Mouse (Mus musculus) c-Kit-positive CD71-positive TER-119-negative erythroid progenitor cells, embryonic 14.5 days (primary cell): ENCODE measurements around the gene Mapk14.
"Not testable (repeated sequence)": the region's sequence is repeated elsewhere in the genome, so short reads cannot be mapped to it uniquely, and the experiment has no call there.

ENCODE experiments used
- DNase-seq: peaks from one replicate; pipeline ENCODE4 v3.0.0-alpha.2; 2013; ENCODE audit warnings: low read depth

Gene Mapk14

DNA sequence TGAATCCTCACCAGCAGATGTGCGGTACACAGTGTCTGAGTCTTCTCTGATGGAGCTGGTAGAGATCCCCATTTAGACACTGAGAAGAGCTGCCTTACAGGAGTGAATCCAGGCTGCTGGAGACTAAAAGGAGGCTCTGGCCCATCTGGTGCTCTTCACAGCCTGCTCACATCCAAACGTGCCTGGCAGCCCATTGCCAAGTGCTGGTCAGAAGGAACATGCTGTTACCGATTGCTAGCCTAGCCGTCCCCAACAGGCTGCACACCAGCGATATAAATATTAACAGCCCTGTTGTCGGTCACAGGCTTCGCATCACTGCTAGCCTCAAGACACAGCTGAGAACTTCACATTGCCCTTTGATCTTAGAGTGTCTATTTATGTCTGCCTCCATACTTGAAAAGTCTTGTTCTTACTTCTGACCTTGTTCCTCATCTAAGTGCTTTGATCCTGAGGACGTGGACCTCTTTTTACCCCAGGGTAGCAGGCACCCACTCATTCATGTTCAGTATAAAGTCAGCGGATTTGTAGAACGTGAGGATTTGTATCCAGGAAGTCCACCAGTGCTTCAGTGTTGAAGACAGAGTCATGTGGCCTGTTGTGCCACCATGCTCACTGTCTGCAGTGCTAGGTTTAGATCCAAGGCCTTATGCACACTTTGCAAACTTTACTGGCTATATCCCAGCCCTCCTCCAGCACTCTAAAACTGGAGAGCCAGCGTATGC, 52.2 kb downstream of the Mapk14 start:
- DNase-seq: no peak

DNA sequence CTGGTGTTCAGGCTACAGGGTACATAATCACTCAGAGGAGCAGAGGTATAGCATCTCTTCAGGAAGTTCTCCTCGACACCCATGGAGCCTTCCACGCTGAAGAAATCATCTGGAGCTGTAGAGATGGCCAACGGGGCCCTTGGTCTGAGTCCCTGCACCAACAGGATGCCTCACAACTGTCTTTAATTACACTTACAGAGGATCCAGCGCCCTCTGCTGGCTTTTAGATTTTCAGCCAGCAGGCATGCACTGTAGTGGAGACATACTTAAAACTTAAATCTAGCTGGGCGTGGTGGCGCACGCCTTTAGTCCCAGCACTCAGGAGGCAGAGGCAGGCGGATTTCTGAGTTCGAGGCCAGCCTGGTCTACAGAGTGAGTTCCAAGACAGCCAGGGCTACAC, 52.8 kb downstream of the Mapk14 start:
- DNase-seq: peak; percentile 30

DNA sequence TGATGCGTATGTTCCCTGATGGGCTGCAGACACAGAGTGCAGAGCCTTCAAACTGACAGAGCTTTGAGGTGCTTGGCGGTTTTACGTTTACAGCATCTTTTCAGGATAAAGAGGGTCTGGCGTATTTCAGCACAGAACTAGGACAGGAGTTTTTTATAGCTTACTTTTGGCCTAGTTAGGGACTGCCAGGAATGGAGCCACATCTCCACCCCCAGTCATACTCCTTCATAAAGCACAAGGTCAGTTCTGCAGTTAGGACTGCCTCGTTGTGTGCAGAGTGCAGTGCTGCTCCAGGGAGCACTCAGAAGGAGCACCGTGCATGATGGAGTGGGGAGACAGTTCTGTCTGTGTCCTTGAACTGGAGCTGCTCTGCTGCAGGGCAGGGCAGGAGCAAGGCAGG, 54.6 kb downstream of the Mapk14 start:
- DNase-seq: no peak

DNA sequence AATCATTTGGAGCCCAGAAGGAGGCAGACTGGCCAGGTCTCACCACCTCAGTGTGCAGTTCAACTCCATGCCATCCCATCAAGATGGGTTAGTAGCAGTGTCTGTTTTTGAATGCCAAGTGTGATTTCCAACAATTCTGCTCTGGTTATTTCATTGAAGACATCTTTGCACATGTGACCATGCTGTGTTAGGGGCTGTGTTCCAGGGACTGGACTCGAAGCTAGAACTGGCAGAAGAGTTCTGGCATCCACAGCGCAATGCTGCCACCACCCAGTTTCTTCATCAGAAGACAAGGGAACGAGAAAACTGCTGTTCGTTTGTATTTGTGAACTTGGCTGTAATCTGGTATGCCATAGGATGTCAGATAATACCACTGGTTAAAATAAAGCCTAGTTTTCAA, 56.9 kb downstream of the Mapk14 start:
- DNase-seq: no peak

DNA sequence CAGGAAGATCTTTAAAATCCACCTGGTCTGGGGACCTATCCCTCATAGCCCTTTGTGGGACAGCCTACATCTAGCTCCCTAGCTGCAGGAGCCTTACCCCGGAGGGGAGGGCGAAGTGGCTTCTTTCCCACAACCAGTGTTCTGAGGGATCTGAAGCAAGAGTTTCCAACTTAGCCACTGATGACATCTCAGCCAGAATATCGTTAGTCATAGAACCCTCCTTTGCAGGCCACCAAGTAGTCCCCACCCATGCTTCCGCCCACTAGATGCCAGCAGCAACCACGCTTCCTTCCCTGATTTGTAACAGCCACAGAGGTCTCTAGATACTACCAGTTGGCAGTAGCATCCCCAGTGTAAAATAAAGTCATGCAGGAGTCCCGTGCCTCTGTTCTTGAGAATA, 59.5 kb downstream of the Mapk14 start:
- DNase-seq: no peak

DNA sequence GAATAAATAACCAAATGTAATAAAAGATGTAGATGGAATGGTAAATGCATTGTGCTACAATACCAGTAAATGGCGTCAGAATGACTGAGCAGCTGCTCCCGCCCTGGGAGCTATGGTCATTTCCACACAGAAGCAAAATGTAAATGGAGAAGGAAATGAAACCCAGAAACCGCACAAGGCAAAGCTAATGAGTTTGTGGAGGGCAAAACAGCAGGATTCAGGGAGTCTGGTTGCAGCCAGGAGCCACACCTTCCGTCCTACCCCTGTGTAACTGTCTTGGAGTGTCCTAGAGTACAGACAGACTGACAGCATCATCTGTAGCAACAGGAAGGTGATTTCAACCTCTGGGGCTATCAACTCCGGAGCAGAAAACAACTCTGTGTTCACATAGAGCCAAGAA, 65.3 kb downstream of the Mapk14 start:
- no peak for DNase-seq

DNA sequence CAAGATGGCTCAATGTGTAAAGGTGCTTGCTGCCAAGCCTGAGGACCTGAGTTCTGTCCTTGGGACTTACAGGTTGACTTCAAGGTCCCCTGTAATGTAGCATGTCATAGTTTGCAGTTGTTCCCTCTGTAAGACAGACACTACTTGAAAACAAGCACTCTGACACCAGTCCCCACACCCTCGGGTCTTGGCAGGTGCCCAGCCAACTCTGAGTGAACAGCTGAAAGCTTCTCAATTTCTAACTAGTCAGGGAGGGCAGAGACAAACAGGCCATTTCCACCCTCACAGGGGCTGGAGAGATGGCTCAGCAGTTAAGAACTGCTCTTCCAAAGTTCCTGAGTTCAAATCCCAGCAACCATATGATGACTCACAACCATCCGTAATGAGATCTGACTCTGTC, 66.3 kb downstream of the Mapk14 start:
- DNase-seq: no peak

DNA sequence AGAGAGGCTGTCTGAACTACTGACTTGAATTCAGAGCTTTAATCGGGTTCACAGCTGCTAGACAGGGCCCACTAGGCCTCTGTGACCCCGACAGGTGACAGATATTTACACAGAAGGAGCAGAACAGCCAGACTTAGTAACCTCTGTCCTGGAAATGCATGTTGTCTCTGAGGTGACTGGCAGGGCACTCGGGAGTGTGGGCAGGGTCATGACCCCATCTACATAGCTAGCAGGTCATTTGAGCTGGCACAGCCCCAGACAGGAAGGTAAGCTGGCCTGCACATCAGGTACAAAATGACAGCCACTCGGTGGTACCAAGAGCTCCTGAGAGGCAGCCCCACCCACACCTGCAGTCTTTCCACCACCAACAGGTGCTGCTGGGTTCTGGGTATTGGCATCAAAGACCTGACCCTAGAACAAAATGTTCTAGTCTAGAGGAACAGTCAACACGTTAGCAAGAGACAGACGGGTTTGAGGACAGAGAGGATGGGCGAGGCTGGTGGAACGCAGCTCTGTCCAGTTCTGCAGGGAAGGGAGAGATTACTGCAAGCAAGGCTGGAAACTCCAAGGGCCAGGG, 69.7 kb downstream of the Mapk14 start:
- DNase-seq: no peak

DNA sequence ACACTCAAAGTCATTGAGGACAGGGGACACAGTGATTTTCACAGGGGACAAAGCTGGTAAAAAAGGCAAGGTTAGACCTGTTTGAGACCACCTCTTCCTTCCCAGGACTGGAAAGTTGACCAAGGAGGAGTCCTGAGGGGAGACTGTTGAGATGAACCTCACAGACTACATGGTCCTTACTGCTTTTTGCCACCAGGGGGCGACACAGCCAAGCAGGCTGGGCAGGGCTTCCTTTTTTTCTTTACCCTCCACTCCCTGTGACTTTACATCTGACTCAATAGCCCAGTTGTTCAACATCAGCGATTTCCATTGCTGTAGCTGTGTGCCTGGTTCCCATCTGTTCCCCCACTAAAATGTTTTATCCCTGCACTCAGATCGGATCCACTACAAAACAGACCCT, 70.7 kb downstream of the Mapk14 start:
- DNase-seq: peak; percentile 50

DNA sequence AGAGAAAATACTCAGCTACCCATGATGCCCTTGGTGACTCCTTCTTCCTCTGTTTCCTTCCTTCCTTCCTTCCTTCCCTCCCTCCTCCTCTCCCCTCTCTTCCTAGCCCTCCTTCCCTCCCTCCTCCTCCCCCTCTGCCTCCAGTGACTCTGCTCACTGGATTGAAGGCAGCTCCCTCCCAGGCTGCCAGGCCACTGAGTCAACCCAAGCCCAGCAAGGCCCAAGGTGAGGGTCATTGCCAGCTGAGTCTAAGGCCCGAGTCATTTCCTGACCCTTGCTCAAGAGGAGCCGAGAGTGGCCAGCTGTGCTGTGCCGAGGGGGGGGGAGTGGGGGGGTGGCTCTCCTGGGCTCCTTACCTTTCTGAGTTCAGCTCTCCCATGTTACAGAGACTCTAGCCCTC, 75.1 kb downstream of the Mapk14 start:
- no peak for DNase-seq

DNA sequence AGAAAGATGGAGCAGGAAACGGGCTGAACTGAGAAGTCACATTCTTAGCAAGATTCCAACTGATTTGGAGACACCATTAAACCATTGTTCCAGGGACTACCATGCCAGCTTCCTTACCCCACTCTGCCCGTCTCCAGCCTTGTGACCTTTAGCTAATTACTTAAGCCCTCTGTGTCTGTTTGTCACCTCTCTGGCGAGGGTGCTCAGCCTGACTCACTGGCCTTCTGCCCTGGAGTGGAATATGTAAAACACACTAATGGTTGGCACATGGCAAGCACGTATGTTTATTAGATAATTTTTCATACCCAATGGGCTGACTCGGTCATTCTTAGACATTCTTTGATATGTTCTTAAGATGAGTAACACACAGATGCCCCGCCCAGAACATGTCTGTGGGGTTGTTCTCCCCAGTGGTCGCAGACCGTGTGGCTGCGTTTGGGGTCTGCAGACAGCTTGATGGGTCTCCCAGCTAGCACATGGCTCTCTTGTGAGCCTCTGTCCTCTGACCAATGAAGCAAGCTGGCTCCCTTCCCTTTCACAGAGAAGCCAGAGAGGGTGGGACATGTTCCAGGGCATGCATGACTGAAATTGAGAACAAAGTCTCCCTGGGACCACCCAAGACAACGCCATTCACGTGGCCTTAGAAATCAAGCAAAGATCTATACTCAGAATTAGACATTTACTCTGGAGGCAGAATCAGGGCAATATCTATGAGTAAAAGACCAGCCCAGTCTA, 75.8 kb downstream of the Mapk14 start:
- no peak for DNase-seq

DNA sequence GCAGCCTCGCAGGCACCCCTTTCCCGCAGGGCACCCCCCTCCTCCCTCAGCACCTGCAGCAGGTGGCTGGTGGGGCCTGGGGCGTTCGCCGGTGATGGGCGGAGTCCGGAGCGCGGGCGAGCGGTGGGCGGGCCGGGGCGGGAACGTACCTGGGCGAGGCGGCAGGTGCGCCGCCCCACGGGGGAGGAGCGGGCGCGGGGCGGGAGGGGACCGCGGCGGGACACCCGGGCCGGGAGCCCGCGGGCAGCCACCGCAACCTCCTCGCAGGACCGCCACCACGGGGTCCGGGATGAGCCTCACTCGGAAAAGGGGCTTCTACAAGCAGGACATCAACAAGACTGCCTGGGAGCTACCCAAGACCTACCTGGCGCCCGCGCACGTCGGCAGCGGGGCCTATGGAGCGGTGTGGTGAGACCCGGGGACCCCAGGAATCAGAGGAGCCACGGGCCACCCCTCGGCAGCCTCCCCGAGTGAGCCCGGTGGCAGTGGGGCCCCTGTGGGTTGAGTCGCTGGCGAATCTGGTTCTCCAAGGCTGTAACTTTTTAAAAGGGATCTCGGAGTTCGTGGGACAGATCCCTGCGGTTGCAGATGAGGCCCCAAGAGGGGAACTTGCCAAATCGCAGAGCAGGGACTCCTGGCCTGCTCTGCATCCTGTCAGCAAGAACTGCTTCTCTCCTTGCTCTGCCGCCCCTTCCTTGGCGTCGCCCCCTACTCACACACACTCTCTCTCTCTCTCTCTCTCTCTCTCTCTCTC, 78.2 kb downstream of the Mapk14 start, which contains the start of gene Mapk13:
TSS of gene Mapk13 (plus strand) at position 177 of the 754 bp plus-strand sequence.
- no peak for DNase-seq

DNA sequence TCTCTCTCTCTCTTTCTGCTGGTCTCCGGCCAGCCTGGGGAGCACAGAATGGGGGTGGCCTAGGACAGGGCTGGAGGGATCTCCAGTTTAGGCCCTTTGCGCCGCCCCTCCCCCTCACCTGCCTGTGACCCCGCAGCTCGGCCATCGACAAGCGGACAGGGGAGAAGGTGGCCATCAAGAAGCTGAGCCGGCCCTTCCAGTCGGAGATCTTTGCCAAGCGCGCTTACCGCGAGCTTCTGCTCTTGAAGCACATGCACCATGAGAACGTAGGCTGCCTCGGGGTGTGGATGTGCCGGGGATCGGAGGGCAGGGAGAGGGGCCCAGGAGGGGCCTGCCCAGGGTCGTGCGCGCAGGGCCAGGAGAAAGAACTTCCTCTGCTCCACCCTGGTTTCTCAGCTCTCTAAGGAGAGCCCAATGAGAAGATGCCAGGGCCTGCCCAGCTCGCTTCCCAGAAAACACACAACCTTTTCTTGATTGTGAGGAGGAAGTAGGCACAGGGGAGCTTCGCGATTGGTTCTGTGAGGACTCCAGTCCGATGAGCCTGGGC, 78.8 kb downstream of the Mapk14 start:
- DNase-seq: no peak

DNA sequence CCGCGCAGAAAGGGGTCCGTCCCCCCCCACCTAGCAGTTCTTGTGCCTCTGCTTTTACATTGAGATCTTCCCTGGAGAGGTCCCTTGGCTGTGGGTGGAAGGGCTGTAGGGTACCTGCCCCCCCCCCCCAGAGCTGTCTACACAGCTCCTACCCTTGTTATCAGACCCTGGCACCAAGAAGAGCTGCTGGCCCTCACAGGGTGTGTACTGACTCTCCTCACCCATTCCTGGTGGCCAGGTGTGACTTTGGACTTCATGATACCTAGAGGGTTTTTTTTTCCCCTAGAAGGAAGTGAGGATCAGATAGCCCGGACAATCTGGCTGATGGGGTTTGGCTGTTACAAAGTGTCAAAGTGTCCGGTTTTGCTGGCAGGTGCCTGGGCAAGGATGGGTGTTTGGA, 80.2 kb downstream of the Mapk14 start:
- no peak for DNase-seq

DNA sequence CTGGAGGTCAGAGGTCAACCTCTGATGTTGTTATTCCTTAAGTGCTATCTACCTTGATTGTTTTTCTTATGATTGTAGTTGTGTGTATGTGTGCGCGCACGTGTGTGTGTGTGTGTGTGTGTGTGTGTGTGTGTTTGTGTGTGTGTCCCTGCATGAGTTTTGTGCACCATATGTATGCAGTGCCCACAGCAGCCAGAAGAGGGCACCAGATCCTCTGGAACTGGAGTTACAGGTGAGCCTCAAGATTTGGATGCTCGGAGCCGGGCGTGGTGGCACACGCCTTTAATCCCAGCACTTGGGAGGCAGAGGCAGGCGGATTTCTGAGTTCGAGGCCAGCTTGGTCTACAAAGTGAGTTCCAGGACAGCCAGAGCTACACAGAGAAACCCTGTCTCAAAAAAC, 83.2 kb downstream of the Mapk14 start:
- DNase-seq: not testable (repeated sequence)

DNA sequence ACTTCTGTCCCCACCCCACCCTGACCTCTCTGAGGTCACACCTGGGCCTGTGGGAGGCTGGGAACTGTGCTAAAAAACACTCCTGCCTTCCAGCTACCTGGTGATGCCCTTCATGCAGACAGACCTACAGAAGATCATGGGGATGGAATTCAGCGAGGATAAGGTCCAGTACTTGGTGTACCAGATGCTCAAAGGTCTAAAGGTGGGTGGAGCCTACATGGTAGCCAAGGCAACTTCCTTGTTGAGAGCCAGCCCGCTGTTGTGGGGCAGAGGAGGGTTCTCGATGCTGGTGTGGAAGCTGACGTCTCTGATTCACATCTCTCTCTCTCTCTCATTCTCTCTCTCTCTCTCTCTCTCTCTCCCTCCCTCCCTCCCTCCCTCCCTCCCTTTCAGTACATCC, 84.0 kb downstream of the Mapk14 start:
- no peak for DNase-seq

DNA sequence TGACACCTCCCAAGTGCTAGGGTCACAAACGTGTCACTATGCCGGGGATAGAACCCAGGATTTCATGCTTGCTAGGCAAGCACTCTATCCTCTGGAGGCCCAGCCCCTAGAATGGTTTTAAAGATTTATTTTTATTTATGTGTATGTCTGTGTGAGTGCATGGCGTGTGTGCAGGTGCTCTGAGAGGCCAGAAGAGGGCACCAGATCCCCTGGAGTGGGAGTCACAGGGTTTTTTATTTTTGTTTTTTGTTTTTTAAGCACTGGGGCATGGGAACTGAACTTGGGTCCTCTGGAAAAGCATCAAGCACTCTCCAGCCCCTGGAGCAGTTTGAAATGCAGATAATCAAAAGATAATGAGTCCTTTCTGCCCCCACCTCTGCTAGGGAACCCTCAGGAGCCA, 85.7 kb downstream of the Mapk14 start:
- peak; percentile 17 for DNase-seq

DNA sequence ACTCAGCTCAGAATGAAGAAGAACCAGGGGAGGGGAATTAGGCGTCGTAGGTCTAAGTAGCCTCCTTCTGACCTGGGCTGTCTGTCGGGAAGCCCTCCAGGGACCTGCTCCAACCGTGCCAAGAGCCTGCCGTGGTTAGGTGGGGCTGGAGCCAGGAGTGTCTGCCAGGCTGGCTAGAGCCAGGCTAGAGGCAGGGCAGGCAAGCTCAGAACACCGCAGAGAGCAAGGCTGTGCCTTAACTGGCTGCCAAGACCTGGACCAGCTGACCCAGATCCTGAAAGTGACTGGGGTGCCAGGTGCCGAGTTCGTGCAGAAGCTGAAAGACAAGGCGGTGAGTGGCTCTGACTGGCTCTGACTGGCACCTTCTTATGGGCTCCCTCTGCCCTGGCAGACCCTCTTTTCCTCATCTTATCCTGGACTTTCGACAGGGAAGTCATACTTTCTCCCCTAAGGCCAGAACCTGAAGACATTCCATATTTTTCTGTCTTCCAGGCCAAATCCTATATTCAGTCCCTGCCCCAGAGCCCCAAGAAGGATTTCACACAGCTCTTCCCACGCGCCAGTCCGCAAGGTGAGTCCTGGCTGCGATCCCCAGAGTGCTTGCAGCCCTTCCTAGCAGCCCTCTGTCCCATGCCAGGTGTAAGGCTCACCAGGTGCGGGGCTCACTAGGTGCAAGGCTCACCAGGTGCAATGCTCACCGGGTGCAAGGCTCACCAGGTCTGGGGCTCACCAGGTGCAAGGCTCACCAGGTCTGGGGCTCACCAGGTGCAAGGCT, 86.3 kb downstream of the Mapk14 start:
- DNase-seq: no peak

DNA sequence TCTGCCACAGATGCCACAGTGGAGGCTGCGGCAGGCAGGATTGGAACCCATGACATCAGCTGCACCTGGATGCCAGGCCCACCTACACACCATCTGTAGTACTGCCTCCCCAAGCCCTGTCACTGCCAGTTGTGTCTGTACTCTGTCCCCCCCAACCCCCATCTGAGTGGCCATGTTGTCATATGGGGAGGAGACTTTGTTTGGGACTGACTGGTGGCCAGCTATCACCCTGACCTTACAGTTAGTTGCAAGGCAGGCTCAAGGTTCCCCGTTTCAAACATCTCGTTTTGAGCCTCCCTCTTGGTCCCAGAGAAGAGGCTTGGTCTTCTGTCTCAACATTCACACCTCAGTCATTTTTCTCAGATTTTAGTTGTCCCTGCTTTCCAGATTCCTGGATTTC, 88.6 kb downstream of the Mapk14 start:
- DNase-seq: no peak

DNA sequence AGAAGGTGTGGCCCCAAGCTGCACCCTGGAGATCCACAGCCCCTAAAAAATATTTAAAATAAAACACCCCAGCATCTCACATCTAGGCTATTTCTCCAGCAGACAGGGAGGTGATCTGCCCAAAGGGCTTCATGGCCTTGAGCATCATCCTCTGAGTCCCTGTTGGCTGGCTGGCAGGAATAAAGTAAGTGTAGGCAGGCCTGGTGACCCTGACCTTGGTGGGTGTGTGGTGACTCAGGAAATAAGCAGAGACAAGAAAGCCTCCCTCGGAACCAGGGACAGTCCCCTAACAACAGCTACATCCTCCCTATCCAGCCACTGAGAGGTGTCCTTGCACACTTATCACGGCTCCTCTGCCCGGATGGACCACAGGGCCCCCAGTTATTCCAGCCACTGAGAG, 89.7 kb downstream of the Mapk14 start:
- no peak for DNase-seq

DNA sequence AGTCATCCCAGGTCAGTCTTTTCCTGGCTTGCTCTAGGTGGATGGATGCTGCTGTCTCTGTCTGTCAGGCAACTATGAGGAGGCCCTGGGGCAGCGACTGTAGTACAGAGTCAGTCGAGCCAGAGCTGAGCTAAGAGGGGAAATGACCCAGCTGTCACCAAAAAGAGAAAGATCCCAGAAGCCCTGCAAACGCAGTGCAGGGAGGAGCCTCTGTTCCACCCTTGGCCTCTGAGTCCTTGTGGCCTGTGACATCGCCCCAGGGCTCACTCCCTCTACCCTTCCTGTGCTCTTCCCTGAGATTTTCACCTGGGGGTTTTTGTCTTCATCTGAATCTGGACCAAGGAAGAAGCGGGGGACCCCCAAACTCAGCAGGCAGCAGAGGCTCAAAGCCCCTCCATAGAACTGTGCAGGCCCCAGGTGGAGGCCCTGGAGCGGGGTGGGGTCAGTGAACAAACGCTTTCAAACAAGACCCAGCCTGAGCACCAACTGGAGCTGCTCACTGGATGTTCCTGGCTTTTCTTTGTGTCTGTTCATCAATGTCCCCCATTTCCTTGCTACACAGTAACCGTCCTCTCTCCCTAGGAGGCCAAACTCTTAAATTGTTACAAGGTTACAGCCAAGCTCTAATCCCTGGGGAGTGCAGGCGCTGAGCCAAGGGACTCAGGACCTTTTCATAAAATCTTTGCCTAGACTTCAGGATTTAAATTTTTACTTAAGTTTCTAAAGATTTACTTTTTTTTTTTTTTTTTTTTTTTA, 90.3 kb downstream of the Mapk14 start:
- DNase-seq: no peak
